Mouse (Mus musculus): ENCODE results near the gene Gm20918.
"Not testable (repeated sequence)": the region's sequence is repeated elsewhere in the genome, so short reads cannot be mapped to it uniquely, and the experiment has no call there.

The Gm20918 gene

GRCm38 (mm10) chrY:5043637-5044036, at the start of gene Gm20918:
Gene Gm20918, plus strand, starts transcription at chrY:5043937.
- not testable (repeated sequence) for DNase-seq
